Mouse (Mus musculus) gonadal fat pad, adult 2 months (tissue): Measurements from ENCODE around the gene Insl5. TPM values are rescaled to one million over a fixed set of nuclear protein-coding genes. Genes with fewer than 3 reads are reported as not detected.

ENCODE experiments used
- DNase-seq: peaks from one replicate; pipeline ENCODE4 v3.0.0-alpha.2; 2012; ENCODE audit warnings: low read depth
- polyA plus RNA-seq: library from polyadenylated mRNA; depleted of rRNA; stranded (reverse); fragments of >200 nt; gene quantifications from 2 replicates; pipeline ENCODE4 v1.2.3, GENCODE M21; 2012; rRNA removed

Gene Insl5
- polyA plus RNA-seq, 1 experiment: not detected

DNA sequence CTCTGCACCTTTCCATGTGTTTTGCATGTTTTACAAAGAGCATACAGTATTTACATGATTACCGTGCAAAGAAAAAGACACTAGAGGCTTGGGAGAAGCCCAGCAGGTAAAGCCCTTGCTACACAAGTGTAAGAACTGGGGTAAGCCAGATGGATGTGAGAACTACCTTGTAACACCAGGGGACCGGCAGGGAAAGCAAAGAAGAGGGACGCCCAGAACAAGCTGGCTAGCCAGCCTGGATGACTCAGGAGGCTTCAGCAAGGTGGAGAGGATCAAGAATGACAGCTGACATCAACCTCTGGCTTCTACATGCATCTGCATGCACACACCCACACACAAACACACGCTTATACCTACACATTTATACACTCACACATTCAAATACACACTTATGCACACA lies 36.6 kb downstream of the Insl5 start:
- no peak for DNase-seq

DNA sequence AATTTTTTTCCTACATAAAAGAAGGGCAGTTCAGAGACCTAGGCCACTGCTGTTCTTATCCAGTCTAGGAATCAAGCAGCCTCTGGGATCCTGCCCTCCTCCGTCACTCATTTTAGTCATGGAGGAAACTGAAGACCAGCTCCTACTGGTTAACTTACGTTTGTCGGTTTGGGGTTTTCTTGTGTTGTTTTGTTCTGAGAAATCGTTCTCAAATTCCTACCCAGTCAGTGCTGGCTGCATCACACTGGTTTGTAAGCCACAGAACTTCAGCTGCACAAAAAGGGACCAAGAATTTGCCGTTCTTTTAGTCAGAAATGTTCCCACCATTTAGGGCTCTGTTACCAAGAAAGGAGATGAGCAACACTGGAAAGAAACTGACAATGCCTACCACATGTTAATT lies 37.3 kb downstream of the Insl5 start:
- no peak for DNase-seq

DNA sequence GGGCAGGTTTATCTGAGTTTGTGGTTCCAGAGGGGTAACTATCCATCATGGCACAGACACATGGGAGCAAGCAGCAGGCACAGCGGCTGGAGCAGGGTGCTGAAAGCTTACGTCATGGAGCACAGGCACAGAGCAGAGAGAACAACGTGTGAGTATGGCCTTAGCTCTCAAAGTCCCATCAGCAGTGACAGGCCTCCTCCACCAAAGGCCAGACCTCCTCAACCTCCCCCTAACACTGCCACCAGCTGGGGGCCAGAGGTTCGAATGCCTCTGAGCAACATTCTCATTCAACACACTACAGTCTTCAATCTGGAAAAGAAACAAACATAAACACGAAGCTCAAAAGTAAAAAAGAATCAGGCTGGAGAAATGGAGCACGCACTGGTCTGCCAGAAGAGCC lies 38.1 kb downstream of the Insl5 start:
- no peak for DNase-seq

DNA sequence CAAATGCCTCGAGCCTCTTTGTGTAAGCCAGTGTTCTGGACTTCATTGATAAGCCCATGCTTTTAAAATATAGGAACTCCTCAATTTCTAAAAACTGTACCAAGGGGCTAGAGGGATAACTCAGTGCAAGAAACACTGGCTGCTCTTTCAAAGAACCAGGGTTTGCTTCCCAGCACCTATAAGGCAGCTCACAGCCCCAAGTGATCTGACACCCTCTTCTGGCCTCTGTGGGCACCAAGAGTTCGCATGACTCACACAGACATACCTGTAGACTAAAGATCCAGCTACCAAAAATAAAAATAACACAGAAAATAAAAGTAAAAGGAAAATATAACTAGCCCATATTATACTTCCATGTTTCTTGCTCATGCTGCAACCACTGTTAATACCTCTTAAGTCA lies 38.9 kb downstream of the Insl5 start:
- DNase-seq: no peak

DNA sequence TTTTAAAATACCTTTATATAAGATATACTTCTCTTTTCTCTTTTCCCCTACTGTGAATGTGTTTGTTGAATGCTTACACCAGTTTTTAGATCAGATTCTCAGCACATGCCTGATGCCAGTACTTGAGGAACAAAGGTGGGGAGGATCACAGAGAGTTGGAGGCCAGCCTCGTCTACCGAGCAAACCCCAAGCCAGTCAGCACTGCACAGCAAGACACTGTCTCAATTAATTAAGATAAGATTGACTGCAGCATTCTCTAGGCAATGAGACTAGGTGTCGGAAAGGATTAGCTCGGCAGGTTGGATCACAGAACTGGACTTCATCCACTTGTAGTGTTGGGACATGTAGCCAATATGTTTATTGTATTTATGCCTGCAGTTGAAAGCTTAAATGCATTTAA lies 39.3 kb downstream of the Insl5 start:
- DNase-seq: no peak

DNA sequence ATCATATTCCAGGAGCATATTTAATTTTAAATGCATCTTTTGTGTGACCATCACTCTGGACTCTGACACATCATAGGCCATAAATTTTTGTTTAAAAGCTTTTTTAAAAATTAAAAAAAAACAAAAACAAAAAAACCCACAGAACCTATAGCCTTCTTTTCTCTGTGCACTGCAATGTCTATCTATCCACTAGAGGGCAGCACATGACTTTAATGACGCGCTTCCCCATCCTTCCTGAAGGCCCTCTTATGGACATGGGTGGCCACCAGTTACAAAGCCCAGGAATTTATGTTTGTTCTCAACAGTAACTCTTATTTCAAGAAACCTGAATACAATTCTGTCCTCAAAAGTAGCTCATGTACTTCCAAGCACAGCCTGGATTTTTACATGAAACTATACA lies 39.7 kb downstream of the Insl5 start:
- DNase-seq: no peak

DNA sequence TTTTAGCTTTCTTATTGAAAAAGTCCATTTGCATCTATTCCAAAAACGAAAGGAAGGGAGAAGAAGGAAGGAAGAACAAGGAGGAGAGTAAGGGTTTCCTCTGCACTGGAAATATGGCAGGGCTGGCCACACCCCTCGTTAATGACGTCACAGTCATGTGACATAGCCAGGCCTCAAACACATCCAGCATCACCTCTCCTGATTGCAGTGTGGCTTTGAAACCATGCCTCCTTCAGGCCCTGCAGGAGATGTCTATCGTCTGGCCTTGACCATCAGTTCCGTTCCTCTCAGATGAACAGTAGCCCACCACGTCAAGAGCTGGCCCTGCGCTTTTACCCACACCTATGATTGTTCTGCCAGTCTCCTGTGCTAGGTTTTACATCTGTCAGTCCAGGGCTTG lies 40.5 kb downstream of the Insl5 start:
- no peak for DNase-seq

DNA sequence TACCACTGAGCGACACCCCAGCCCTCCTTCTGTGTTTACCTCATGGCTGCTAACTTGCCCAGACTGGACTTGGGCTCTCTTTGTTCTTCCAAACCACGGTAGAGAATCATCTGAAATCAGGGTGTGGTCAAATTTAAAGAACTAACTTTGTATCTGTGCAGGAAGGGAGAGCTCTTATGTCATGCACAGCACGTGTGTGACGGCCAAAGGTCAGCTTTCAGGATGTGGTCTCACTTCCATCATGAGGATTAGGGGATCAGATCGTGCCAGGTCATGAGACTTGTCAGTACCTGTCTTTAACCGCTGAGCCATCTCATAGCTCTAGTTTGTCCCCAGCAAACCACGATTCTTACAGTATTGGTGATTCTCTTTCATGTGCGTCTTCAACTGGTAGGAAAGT lies 44.9 kb downstream of the Insl5 start:
- no peak for DNase-seq

DNA sequence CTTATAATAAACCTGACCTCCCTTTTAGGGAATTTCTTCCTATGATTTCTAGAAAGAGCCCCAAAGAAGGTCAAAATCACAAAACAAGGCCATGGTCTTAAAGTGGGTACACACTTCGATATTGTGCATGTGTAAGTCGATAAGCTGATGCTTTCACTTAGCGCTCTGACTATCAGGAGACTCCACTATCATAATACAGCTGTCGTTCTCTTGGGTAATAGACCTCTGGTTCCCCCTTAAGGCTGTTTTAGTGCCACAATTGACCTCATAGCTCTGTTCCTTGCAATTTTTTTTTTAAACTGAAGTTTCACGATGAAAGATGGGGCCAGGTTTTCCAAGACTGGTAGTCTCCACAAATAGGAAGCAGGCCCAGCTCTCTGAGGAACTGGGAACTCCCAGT lies 47.3 kb downstream of the Insl5 start:
- no peak for DNase-seq

DNA sequence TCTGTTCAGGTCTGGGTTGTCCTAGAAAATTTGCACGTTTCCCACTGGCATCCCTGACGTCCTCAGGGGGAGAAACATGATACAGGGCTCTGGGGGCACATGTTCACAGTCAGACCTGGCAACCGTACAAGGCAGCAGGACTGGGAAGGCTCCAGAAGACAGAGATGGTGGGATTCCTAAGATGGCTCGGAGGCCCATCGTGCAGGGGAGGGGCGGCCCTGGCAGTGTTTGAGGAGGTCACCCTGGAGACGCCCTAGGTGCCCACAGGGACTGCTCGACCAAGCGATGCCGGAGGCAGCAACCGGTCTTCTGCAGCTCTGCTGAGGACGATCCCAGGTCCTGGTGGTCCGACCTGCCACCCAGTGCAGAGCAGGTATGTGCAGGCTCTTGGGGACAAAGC lies 48.2 kb downstream of the Insl5 start, which contains the start of gene Tctex1d1:
Gene Tctex1d1 (plus strand): TSS at position 167 of the 400 bp plus-strand sequence.
- DNase-seq: no peak

DNA sequence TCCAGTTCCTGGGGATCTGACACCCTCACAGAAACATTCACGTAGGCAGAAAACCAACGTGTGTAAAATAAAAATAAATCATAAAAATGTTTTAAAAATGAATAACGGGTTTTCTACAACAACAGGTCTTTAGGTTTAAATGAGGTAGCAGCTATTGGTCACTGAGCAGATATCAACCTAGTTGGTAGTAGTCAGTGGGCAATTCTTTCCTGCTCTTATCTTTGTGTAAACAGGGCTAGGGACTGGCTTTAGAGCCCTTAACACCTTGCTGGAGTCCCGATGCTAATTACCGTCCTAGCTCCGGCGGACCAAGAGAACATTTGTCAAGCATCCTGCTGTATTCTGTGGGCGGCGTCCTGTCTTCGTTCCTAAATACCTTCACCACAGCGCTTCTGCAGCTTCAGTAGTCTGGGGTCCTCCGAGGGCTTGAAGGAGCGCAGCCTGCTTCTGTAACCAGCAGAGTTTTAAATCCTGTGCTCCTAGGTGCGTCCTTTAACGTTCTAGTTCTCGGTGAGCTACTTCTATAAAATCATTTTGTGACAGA lies 48.8 kb downstream of the Insl5 start:
- DNase-seq: no peak

DNA sequence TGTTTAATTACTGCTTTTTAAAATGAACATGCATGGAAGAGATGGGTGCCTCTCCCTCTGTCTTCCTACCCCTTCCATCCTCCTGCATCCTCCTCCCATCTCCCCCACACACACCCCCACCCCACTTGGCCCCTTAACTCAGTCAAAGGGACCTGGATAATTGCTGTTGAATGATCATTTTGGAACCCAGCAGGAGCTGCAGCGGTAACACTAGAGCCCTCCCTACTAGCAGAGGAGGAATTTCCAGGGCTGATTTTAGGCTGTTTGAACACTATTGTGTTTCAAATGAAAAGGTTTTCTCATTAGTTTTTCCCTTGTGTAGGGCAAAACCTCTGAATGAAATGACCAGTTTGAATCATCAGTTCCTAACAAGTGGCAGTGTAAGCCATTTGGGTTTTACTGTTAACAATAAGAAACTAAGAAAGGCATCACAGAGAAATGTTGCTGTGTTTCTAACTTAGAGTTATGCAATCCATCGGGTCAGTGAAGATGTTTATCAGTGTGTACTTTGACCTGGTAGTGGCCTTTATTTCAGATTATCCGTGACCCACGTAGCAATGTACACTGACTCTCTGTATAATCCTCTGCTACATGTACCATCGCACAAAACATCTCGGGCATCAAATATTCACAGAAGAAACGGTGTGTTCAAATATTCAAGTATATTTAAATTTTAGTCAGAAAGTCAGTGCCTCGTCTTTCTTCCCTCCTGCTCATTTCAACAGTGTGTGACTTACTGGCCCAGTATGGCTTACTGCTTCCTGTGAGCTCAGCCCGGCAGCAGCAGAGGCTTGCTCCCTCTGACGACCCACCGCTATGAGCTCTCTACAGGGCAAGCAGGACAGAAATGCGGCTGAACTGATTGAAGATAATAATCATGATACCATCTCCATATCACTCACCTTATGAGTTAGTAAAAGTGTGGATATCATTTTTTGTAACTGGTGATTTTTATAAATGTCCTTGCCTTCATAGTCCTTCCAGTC lies 50.1 kb downstream of the Insl5 start:
- no peak for DNase-seq

DNA sequence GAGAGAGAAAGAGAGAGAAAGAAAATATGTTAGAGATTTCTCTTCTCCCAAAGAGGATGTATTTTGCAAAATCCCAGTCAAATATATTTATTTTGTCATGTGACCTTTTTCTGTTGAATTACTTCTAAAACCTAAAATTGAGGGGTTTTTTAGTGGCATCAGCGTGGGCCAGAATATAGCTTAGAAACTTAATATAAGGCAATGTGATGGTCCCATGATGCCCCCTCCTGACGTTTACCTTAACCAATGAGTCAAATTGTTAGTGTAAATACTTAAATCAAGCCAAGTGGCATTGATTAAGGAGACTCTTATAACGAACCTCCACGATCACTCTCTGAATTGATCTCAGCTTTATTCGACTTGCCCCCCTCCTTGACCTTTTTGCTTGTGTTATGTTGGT lies 52.5 kb downstream of the Insl5 start:
- DNase-seq: no peak

DNA sequence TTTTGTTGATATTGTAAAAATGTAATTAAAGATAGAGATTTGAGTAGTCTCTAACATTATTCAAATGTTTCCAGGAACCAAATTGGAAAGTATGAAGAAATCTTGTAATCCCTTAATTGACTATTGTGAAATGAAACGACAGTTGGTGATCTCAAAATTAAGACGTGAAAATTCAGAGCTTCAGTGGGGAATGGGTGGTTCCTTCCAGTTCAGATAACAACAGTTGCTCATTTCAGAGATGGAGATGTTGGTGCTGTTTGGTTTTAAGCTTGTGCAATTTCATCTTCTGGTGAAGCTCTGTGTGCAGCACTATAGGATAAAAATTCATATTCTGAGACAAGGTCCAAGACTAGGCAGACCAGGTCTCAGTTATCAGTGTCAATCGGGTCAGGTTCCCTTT lies 54.6 kb downstream of the Insl5 start:
- DNase-seq: no peak

DNA sequence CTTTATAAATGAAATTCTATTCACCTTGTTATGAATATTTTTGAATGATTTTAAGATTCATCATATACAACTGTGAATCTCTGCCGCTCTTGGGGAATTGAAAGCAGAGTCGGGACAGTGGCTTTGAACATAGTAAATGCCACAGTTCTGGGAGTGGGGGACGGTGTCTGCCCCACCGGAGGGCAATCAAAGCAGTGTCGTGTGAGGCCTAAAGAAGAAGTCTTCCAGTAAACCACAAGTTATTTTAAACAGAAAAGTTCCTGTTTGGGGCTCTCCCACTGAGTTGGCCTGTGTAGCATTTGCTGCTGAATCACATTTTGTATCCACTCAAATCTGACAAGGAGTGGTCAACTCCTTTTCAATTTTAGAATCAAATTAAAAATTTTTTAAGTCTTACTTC lies 55.5 kb downstream of the Insl5 start:
- DNase-seq: no peak

DNA sequence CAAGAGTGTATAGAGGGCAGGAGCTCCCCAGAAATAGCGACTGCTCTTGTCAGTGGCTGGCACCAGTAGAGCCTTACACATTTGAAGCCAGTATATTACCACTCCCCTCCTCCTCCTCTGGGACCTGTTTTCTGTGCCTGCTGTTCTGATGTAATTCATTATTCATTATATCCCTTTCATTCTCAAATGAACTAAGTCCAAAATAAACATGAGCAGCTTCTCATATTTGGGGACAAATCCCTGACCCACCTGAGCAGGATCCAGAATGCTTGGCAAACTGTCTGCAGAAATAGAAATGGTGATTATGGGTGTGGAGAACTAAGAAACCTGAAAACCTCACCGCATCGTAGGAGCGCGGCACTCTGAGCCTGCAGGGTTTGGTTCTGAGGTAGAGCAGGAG lies 57.0 kb downstream of the Insl5 start:
- no peak for DNase-seq

Other genes starting within 250 kb of the Insl5 start
- 1.7 and 3.1 TPM in 2 replicates for gene Tctex1d1, start 48.2 kb downstream of the Insl5 start, polyA plus RNA-seq
- 10.9 and 14.3 TPM in 2 replicates for gene Mier1, start 87.5 kb upstream of the Insl5 start, polyA plus RNA-seq
- 1.5 and 1.6 TPM in 2 replicates for gene Wdr78, start 87.7 kb upstream of the Insl5 start, polyA plus RNA-seq
- 3.2 and 4.0 TPM in 2 replicates for gene Slc35d1, start 188.3 kb upstream of the Insl5 start, polyA plus RNA-seq